Mouse (Mus musculus): Measurements from ENCODE around the gene Pfkl. TPM values are rescaled to one million over a fixed set of nuclear protein-coding genes. Genes with fewer than 3 reads are reported as not detected.

Pfkl gene
- total and polyA plus RNA-seq, 3 experiments, result 84.8 to 267 TPM; not detected in 1

- Histone ChIP-seq H3K9ac (ENCODE audit: control insufficient read depth, low read depth, low read length, poor library complexity, severe bottlenecking) (peak within 1 kb of the TSS; percentile 61), H3K9me3 (replicated peaks; ENCODE audit: insufficient read depth, low read length) (no peaks in the 10 kb centered on the region), H3K27me3 (ENCODE audit: control insufficient read depth in 1 of 2, insufficient read depth in 2 of 2, low read length in 2 of 2) (no peaks in the 10 kb centered on the region), H3K79me2 (ENCODE audit: control insufficient read depth, insufficient read depth, low read length, poor library complexity) (no peaks in the 10 kb centered on the region; the same call in 1 of the 2 replicates), H3K36me3 (ENCODE audit: control insufficient read depth in 1 of 2, insufficient read depth in 2 of 2, low read length in 2 of 2) (peaks cover 0 to 6% of the 10 kb centered on the region in 2 experiments; a peak in 2 of 4 replicates), H3K4me3 (ENCODE audit: control insufficient read depth in 1 of 2, insufficient read depth in 1 of 2, low read depth in 2 of 2, low read length in 2 of 2) (peak within 1 kb of the TSS; percentile 46 to 58), H3K27ac (ENCODE audit: control insufficient read depth, low read depth, low read length) (peak within 1 kb of the TSS; percentile 77), H3K4me1 (ENCODE audit: control insufficient read depth in 1 of 2, insufficient read depth in 2 of 2, low read length in 2 of 2) (peaks cover 5 to 13% of the 10 kb centered on the region in 2 experiments; a peak in 3 of 4 replicates)
- DNase-seq (ENCODE audit: low read depth, low spot score), result peak; percentile 41
- TF ChIP-seq MXI1 (IDR thresholded peaks at IDR 0.05; ENCODE audit: low read depth, low read length) (no peak), USF1 (IDR thresholded peaks at IDR 0.05; ENCODE audit: low read depth, low read length) (no peak), TBP (IDR thresholded peaks at IDR 0.05; ENCODE audit: low read depth, low read length) (no peak), GABPA (IDR thresholded peaks at IDR 0.05; ENCODE audit: low read depth, low read length) (no peak), EP300 (IDR thresholded peaks at IDR 0.05; ENCODE audit: low read depth in 1 of 2, low read length in 2 of 2) (no peak), ETS1 (IDR thresholded peaks at IDR 0.05; ENCODE audit: low read depth, low read length) (no peak), MEF2A (IDR thresholded peaks at IDR 0.05; ENCODE audit: extremely low read depth, insufficient replicate concordance, low read depth, low read length, poor library complexity, severe bottlenecking) (no peak), TCF12 (IDR thresholded peaks at IDR 0.05; ENCODE audit: low read depth, low read length) (no peak), ZMIZ1 (IDR thresholded peaks at IDR 0.05; ENCODE audit: low read depth, low read length) (no peak), POLR2AphosphoS5 (IDR thresholded peaks at IDR 0.05; ENCODE audit: borderline replicate concordance, low read depth, low read length) (no peak), SIN3A (IDR thresholded peaks at IDR 0.05; ENCODE audit: low read length) (no peak), GATA1 (IDR thresholded peaks at IDR 0.05; ENCODE audit: low read depth, low read length) (no peak), TAL1 (IDR thresholded peaks at IDR 0.05; ENCODE audit: low read length) (no peak), MYC (IDR thresholded peaks at IDR 0.05; ENCODE audit: low read depth, low read length) (no peak), E2F4 (IDR thresholded peaks at IDR 0.05; ENCODE audit: borderline replicate concordance, low read depth, low read length) (no peak), UBTF (IDR thresholded peaks at IDR 0.05; ENCODE audit: borderline replicate concordance, insufficient read depth, low read depth, low read length) (no peak), NRF1 (IDR thresholded peaks at IDR 0.05; ENCODE audit: insufficient read depth, low read depth, low read length, poor library complexity, severe bottlenecking) (no peak), HCFC1 (IDR thresholded peaks at IDR 0.05; ENCODE audit: low read depth, low read length) (no peak), NELFE (IDR thresholded peaks at IDR 0.05; ENCODE audit: low read depth, low read length) (no peak), MAX (IDR thresholded peaks at IDR 0.05; ENCODE audit: low read length) (no peak)
Observed at GRCm38 (mm10) chr10:77970481-77970880, 39.4 kb downstream of the Pfkl start, which contains the start of gene Trpm2. Gene Trpm2, minus strand, starts transcription at chr10:77970563.

- no peak for DNase-seq (ENCODE audit: low read depth, low spot score)
- no peaks in the 10 kb centered on the region for H3K27me3 ChIP-seq (ENCODE audit: control insufficient read depth in 1 of 2, insufficient read depth in 2 of 2, low read length in 2 of 2)
- H3K36me3 ChIP-seq (ENCODE audit: control insufficient read depth in 1 of 2, insufficient read depth in 2 of 2, low read length in 2 of 2), result peaks cover 0 to 6% of the 10 kb centered on the region in 2 experiments; a peak in 2 of 4 replicates
- peak overlapping the region in 1 of 2 experiments; percentile 24; a peak in 1 of 4 replicates for H3K4me3 ChIP-seq (ENCODE audit: control insufficient read depth in 1 of 2, insufficient read depth in 1 of 2, low read depth in 2 of 2, low read length in 2 of 2)
- H3K4me1 ChIP-seq (ENCODE audit: control insufficient read depth in 1 of 2, insufficient read depth in 2 of 2, low read length in 2 of 2), result peaks cover 5 to 13% of the 10 kb centered on the region in 2 experiments; a peak in 3 of 4 replicates
- H3K9ac ChIP-seq (ENCODE audit: control insufficient read depth, low read depth, low read length, poor library complexity, severe bottlenecking), result peak overlapping the region; percentile 4
- H3K9me3 ChIP-seq (replicated peaks; ENCODE audit: insufficient read depth, low read length), result no peaks in the 10 kb centered on the region
- no peaks in the 10 kb centered on the region; the same call in 1 of the 2 replicates for H3K79me2 ChIP-seq (ENCODE audit: control insufficient read depth, insufficient read depth, low read length, poor library complexity)
- TF ChIP-seq MEF2A (IDR thresholded peaks at IDR 0.05; ENCODE audit: extremely low read depth, insufficient replicate concordance, low read depth, low read length, poor library complexity, severe bottlenecking), result no peak
- TF ChIP-seq UBTF (IDR thresholded peaks at IDR 0.05; ENCODE audit: borderline replicate concordance, insufficient read depth, low read depth, low read length), result no peak
- no peak for TF ChIP-seq POLR2AphosphoS2 (IDR thresholded peaks at IDR 0.05; ENCODE audit: low read length)
- no peak for TF ChIP-seq ZKSCAN1 (IDR thresholded peaks at IDR 0.05; ENCODE audit: low read depth, low read length)
- no peak for TF ChIP-seq KAT2A (conservative IDR thresholded peaks at IDR 0.05; ENCODE audit: low read depth, low read length)
- no peak for TF ChIP-seq NRF1 (IDR thresholded peaks at IDR 0.05; ENCODE audit: insufficient read depth, low read depth, low read length, poor library complexity, severe bottlenecking)
- TF ChIP-seq EP300 (IDR thresholded peaks at IDR 0.05; ENCODE audit: low read depth in 1 of 2, low read length in 2 of 2), result no peak
- no peak for TF ChIP-seq CHD1 (IDR thresholded peaks at IDR 0.05; ENCODE audit: low read depth, low read length)
- no peak for TF ChIP-seq TBP (IDR thresholded peaks at IDR 0.05; ENCODE audit: low read depth, low read length)
- no peak for TF ChIP-seq MYB (IDR thresholded peaks at IDR 0.05; ENCODE audit: low read depth, low read length)
- peak overlapping the region; percentile 3; the same call in 1 of the 2 replicates for H3K27ac ChIP-seq (ENCODE audit: control insufficient read depth, low read depth, low read length)
Observed at GRCm38 (mm10) chr10:77969973-77970325, 39.9 kb downstream of the Pfkl start.

Data from MEL (cell line).